Mouse (Mus musculus) kidney, postnatal 0 days (tissue): ENCODE measurements around the gene Ccdc194. TPM values are rescaled to one million over a fixed set of nuclear protein-coding genes. Genes with fewer than 3 reads are reported as not detected.
"Not testable (repeated sequence)": the region's sequence is repeated elsewhere in the genome, so short reads cannot be mapped to it uniquely, and the experiment has no call there.

Experiments used
- ATAC-seq: fragments of 200-750 bp; cut with Nextera tagmentation; replicated peaks from 2 replicates; pipeline ENCODE4 v1.8.0; 2017; ENCODE audit warnings: low read depth, moderate number of reproducible peaks, moderate TSS enrichment, moderate library complexity; ENCODE audit not compliant: low FRiP score
- DNase-seq: peaks from one replicate; pipeline ENCODE4 v3.0.0-alpha.2; 2016; ENCODE audit warnings: low spot score
- H3K27ac ChIP-seq: fragments of 300-500 bp; sonication (generic); 2 replicates; pipeline ENCODE4 v1.5.1; 2014; ENCODE audit warnings: mild to moderate bottlenecking
- H3K27me3 ChIP-seq: fragments of 300-500 bp; sonication (generic); 2 replicates; pipeline ENCODE4 v1.6.1; 2014; ENCODE audit warnings: low read length, mixed read lengths; ENCODE audit not compliant: insufficient read depth
- H3K36me3 ChIP-seq: fragments of 300-500 bp; sonication (generic); 2 replicates; pipeline ENCODE4 v1.6.1; 2014; ENCODE audit warnings: low read length, mixed read lengths; ENCODE audit not compliant: insufficient read depth
- H3K4me1 ChIP-seq: fragments of 300-500 bp; sonication (generic); replicated peaks from 2 replicates; pipeline ENCODE4 v1.6.1; 2014; ENCODE audit warnings: antibody characterized with exemption, low read length, mixed read lengths; ENCODE audit not compliant: insufficient read depth
- H3K4me2 ChIP-seq: fragments of 300-500 bp; sonication (generic); 2 replicates; pipeline ENCODE4 v1.6.1; 2014; ENCODE audit warnings: mild to moderate bottlenecking, low read length, moderate library complexity, mixed read lengths
- H3K4me3 ChIP-seq: fragments of 300-500 bp; sonication (generic); replicated peaks from 2 replicates; pipeline ENCODE4 v1.5.1; 2014; ENCODE audit warnings: low read depth, low read length
- H3K9ac ChIP-seq: fragments of 300-500 bp; sonication (generic); 2 replicates; pipeline ENCODE4 v1.6.1; 2014; ENCODE audit warnings: low read depth, low read length
- H3K9me3 ChIP-seq: fragments of 300-500 bp; sonication (generic); replicated peaks from 2 replicates; pipeline ENCODE4 v1.6.1; 2016; ENCODE audit warnings: low read length, inconsistent platforms, mixed read lengths
- CTCF ChIP-seq: IDR thresholded peaks from 2 replicates; pipeline ENCODE4 v1.5.1; 2016; ENCODE audit warnings: antibody characterized with exemption, low read depth, mild to moderate bottlenecking, moderate library complexity
- WGBS: fragments of 180-500 bp; shearing (Covaris S2); extraction: QIAGEN DNeasy Blood & Tissue Kit; methylation state at CpG from one replicate; pipeline ENCODE4 v1.1.7; 2014; 5-methylcytosine and 5-hydroxymethylcytosine counted together
- polyA plus RNA-seq: library from polyadenylated mRNA; unstranded; fragments of >200 nt; fragmentation: Nextera tagmentation; extraction: Ambion mirVana; gene quantifications from 2 replicates; pipeline ENCODE4 v1.2.1, GENCODE M21; 2015

The Ccdc194 gene
- polyA plus RNA-seq, 1 experiment from 2014 or later = 0.20 TPM

- Histone ChIP-seq H3K4me2 (no peak overlapping the region), H3K4me1 (peaks cover 9% of the 10 kb centered on the region), H3K9ac (no peak overlapping the region), H3K27ac (peak overlapping the region; percentile 78), H3K4me3 (no peak overlapping the region), H3K27me3 (no peaks in the 10 kb centered on the region), H3K9me3 (no peaks in the 10 kb centered on the region), H3K36me3 (no peaks in the 10 kb centered on the region)
- DNase-seq (peak; percentile 72), ATAC-seq (0 out of 2 replicates have a peak, but pooled peaks have one; percentile 31)
- no peak for TF ChIP-seq CTCF
- 62% methylated on average over 11 of the region's 11 CpGs for WGBS
Observed at GRCm38 (mm10) chr8:71528362-71529073, 3.0 kb upstream of the Ccdc194 start.

- 67% methylated on average over 3 of the region's 3 CpGs for WGBS
- ATAC-seq = no peak
Observed at GRCm38 (mm10) chr8:71527162-71527870, 1.8 kb upstream of the Ccdc194 start.

GRCm38 (mm10) chr8:71526272-71526671, 761 bp upstream of the Ccdc194 start:
- DNase-seq = peak; percentile 61
- H3K27me3 ChIP-seq = no peaks in the 10 kb centered on the region
- WGBS = 31% methylated on average over 6 of the region's 6 CpGs
- no peak for ATAC-seq
- H3K9me3 ChIP-seq = no peaks in the 10 kb centered on the region
- H3K9ac ChIP-seq = no peak overlapping the region
- TF ChIP-seq CTCF = no peak
- no peaks in the 10 kb centered on the region for H3K36me3 ChIP-seq
- H3K27ac ChIP-seq = peak overlapping the region; percentile 78; the same call in 1 of the 2 replicates
- peaks cover 9% of the 10 kb centered on the region for H3K4me1 ChIP-seq
- H3K4me3 ChIP-seq = no peak overlapping the region
- no peak overlapping the region for H3K4me2 ChIP-seq

More at GRCm38 (mm10) chr8:71527162-71527870, 1.8 kb upstream of the Ccdc194 start:
- Histone ChIP-seq H3K4me3 (no peak overlapping the region), H3K9me3 (no peaks in the 10 kb centered on the region), H3K9ac (no peak overlapping the region), H3K4me2 (no peak overlapping the region), H3K36me3 (no peaks in the 10 kb centered on the region), H3K27me3 (no peaks in the 10 kb centered on the region), H3K27ac (peak overlapping the region; percentile 78), H3K4me1 (peaks cover 9% of the 10 kb centered on the region)
- peak; percentile 38 for DNase-seq
- TF ChIP-seq CTCF = no peak

- WGBS = 6% methylated on average over 17 of the region's 17 CpGs
- H3K9me3 ChIP-seq = no peaks in the 10 kb centered on the region
Observed at GRCm38 (mm10) chr8:71521634-71522033, 3.9 kb downstream of the Ccdc194 start.

GRCm38 (mm10) chr8:71519037-71519825, 6.3 kb downstream of the Ccdc194 start:
- H3K9me3 ChIP-seq, H3K9ac ChIP-seq, H3K4me2 ChIP-seq, H3K4me1 ChIP-seq, H3K27ac ChIP-seq, ATAC-seq, H3K4me3 ChIP-seq, H3K27me3 ChIP-seq, H3K36me3 ChIP-seq: not testable (repeated sequence)
- peak; percentile 90 for DNase-seq
- WGBS = 41% methylated on average over 9 of the region's 10 CpGs
- peak; percentile 75 for TF ChIP-seq CTCF

More at GRCm38 (mm10) chr8:71521634-71522033, 3.9 kb downstream of the Ccdc194 start:
- peak; percentile 99 for TF ChIP-seq CTCF
- no peaks in the 10 kb centered on the region for H3K36me3 ChIP-seq
- peaks cover 6% of the 10 kb centered on the region; the same call in 1 of the 2 replicates for H3K4me1 ChIP-seq
- no peaks in the 10 kb centered on the region for H3K27me3 ChIP-seq
- H3K9ac ChIP-seq = no peak overlapping the region
- peak; percentile 98 for DNase-seq
- no peak overlapping the region for H3K4me3 ChIP-seq
- H3K4me2 ChIP-seq = peak overlapping the region; percentile 27; the same call in 1 of the 2 replicates
- peak; percentile 94 for ATAC-seq
- H3K27ac ChIP-seq = no peak overlapping the region

GRCm38 (mm10) chr8:71516786-71517185, 8.7 kb downstream of the Ccdc194 start:
- Histone ChIP-seq H3K36me3 (no peaks in the 10 kb centered on the region), H3K4me2 (no peak overlapping the region), H3K9ac (no peak overlapping the region), H3K27ac (no peak overlapping the region), H3K4me1 (no peaks in the 10 kb centered on the region), H3K27me3 (no peaks in the 10 kb centered on the region), H3K4me3 (no peak overlapping the region), H3K9me3 (no peaks in the 10 kb centered on the region)
- ATAC-seq (no peak), DNase-seq (peak; percentile 47)
- TF ChIP-seq CTCF = no peak
- 11% methylated on average over 6 of the region's 6 CpGs for WGBS
